Mouse (Mus musculus) monocyte, adult 2 months (primary cell): Measurements from ENCODE around the gene S100a5.
A peak's percentile ranks its signal among the peaks of the same experiment; 100 is the strongest.

Experiments
- DNase-seq, 2 experiments: peaks; one replicate each; pipeline ENCODE4 v3.0.0; 2022; ENCODE audit warnings: low spot score in 2 of 2, low read depth in 1 of 2

The S100a5 gene

GRCm38 (mm10) chr3:90625496-90625895, 17.2 kb downstream of the S100a5 start:
- DNase-seq, result no peak

DNA sequence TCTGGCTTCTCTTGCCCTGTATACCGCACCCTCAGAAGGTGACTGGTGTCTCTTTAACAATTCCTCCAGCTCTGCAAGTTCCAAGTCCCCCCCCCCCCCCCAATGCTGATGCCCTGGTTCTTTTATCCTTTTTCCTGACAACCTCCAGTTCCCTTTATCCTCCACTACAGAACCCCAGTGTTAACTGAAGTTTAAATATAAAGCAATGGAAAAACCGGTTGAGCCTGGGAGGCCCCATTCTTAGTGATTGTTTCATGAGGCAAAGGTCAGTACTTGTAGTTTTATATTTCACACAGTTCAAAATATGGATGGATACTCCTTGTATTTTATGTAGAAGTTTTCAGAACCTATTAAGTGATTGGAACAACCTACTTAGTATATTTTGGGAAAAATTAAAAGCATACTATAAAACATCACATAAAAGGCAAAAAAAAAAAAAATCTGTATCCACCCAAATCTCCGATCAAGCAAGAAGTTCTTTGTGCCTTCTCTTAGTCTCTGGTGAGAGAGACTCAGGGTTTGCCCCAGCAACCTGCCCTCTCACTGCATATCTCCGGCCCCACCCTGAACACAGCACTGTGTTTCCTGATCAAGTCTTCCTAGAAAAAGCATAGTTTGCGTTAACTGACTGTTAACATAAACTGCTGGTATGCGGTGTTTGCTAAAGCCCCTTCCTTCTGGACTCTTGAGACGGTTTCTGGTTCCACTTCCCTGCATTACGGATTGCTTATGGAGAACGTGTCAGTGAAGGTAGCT, 18.1 kb downstream of the S100a5 start:
- no peak for DNase-seq

GRCm38 (mm10) chr3:90627366-90627765, 19.0 kb downstream of the S100a5 start:
- no peak for DNase-seq

- no peak for DNase-seq
Observed at GRCm38 (mm10) chr3:90627807-90628206, 19.5 kb downstream of the S100a5 start.

GRCm38 (mm10) chr3:90629298-90629697, 21.0 kb downstream of the S100a5 start:
- no peak for DNase-seq

DNA sequence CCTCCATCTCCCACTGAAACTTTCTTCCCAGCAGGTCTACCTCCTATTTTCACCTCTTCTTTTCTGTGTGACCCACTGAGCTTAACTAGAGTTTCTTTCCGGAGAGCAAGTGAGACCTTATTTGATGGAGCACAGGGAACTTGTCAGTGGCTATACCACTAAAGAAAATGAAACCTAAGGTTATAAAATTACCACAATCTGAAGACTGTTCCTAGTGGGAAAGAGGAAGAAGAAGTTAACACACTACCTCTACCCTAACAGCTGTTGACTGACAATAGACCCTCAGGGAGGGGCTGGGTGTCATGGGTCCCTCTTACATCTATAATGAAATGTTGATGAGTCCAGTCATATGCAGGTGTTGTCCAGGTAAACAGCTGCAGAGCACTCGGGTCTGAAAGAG, 23.7 kb downstream of the S100a5 start:
- DNase-seq, result no peak

GRCm38 (mm10) chr3:90638511-90639275, 30.4 kb downstream of the S100a5 start:
- no peak for DNase-seq

DNA sequence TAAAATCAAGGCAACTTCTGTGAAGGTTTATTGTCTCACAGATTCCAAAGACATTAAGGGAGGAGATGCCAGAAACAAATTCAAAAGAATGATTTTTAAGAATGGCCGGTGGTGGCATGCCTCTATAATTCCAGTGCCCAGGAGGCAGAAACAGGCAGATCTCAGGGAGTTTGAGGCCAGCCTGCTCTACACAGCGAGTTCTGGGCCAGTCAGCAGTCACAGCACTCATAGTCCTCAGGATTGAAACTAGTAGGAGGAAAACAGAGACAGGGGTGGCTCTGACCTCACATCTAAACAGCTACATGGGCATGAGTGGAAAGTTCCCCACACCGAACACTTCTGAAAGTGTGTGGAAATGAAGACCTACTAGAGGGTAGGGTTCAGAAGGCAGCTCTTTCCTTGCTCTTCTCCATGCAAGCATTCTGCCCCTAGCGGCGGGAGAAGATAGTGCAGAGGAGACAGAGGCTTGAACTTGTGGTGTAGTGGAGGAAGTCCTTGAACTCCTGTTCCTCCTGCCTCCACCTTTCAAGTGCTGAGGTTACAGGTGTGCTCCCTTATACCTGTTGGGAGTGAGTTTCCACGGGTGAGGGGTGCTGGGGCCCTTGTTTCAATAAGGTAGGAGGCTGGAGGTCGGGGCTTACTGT, 31.3 kb downstream of the S100a5 start:
- no peak for DNase-seq

DNA sequence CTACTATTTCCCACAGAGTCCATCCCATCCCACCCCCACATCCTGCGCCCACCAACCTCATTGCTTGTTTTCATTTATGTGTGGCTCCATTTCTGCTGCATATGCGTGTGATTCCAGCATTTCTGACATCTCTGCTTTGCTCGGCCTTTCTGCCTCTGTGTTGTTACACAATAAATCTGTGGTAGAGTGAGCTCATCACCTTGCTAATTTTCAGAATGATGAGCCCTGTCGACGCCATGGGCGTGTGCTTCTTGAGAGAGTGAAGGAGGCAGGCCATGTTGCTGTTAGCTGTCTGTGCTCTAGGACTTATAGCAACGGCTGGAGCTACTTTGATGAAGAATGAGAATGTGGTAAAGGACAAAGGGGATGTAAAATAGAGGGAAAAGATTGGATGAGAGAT, 32.7 kb downstream of the S100a5 start:
- no peak for DNase-seq

DNA sequence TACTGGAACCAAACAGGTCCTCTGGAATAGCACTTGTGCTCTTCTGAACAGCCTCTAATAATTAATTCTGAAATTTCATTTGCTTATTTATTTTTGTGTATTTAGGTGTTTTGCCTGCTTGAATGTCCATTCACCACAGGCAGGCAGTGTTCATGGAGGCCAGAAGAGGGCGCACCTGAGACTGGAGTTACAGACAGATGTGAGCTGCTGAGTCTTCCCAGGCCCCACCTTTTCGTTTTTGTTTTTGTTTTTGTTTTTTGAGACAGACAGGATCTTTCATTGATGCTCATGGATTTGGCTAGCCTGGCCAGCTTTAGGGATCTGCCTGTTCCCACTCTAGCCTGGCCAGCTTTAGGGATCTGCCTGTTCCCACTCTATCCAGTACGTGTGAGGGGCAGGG, 35.9 kb downstream of the S100a5 start:
- peak in 1 of 2 experiments; percentile 26 for DNase-seq

GRCm38 (mm10) chr3:90647291-90647690, 39.0 kb downstream of the S100a5 start:
- DNase-seq, result no peak

- no peak for DNase-seq
Observed at GRCm38 (mm10) chr3:90648981-90649380, 40.7 kb downstream of the S100a5 start.

GRCm38 (mm10) chr3:90649832-90650231, 41.5 kb downstream of the S100a5 start:
- no peak for DNase-seq

DNA sequence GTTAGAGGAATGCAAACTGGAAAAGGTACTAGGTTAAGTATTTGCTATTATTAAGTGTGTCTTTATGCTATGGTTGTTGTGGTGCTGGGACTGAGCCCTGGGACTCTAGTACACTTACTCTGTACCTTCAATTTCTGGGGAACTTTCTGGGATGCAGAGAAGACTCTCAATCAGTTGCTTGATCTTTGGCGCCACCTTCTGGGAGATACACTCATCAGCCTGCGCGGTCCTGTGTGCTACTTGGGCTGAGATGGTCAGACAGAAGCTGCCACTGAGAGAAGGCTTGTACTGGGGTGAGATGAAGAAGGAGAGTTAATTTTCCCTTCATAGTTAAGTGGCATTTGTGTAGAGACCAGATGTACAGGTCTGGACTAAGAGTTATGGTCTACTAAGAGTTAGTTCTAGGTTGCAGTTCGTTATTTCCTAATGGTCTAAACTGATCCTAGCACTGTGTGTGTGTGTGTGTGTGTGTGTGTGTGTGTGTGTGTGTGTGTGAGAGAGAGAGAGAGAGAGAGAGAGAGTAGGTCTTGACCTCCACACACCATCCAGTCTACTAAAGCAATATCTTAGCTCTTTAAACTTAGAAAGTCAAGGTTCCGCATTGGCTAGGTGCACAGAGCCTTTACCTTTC, 44.7 kb downstream of the S100a5 start:
- no peak for DNase-seq

- DNase-seq, result no peak
Observed at GRCm38 (mm10) chr3:90653717-90654116, 45.4 kb downstream of the S100a5 start, which contains the start of gene S100a7a. S100a7a (plus strand) TSS chr3:90654017.

DNA sequence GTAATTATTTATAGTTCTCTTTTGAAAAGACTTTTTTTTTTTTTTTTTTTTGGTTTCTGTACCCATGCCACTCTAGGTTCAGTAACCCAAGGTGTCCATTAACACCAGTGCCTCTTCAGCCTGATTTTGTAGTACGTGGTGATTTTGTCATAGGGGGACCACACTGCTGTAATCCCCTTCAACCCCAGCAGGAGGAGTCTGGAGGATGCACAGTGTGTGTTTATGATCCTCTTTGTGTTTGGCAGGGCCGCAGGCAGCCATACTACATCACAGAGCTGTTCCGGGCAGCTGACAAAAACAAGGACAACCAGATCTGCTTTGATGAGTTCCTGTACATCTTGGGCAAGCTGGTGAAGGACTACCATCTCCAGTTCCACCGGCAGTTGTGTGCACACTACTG, 49.1 kb downstream of the S100a5 start:
- DNase-seq, result no peak

DNA sequence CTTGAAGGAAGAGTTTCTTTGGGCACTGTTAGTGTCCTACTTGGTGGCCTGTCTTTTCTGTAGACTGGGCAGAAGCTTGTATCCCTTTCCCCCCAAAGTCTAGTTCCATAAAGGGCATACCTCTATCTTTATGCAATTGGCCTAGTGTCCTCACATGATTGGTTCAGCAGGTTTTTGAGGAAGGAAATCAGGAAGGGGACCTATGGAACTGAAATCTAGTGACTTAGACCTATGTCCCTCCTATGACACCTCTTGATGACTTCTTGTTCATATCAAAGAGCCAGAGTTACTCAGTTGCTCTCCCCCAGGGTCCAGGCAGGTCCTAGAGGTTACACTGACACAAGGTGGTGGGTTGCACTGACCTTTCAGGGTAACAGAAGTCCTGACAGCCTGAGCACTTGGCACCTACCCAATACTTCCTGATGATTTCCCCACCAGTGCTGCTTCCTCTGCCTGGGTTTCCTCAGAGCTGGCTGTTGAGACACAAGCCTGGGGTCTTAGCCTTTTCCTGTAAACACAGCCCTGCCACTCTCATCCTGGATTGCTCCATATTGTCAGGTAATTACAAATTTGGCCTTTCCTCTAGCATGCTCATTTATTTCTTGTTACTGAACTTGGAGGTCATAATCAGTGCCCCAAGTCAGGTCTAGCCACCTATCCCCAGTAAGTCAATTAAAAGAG, 51.2 kb downstream of the S100a5 start:
- DNase-seq, result no peak
